Mouse (Mus musculus) kidney, postnatal 0 days (tissue): Measurements from ENCODE around the gene Gm39115. TPM values are rescaled to one million over a fixed set of nuclear protein-coding genes. Genes with fewer than 3 reads are reported as not detected.
A peak's percentile ranks its signal among the peaks of the same experiment; 100 is the strongest.
"Not testable (repeated sequence)": the region's sequence is repeated elsewhere in the genome, so short reads cannot be mapped to it uniquely, and the experiment has no call there.

Source experiments
- ATAC-seq: fragments of 200-750 bp; cut with Nextera tagmentation; replicated peaks from 2 replicates; pipeline ENCODE4 v1.8.0; 2017; ENCODE audit warnings: low read depth, moderate number of reproducible peaks, moderate TSS enrichment, moderate library complexity; ENCODE audit not compliant: low FRiP score
- DNase-seq: peaks from one replicate; pipeline ENCODE4 v3.0.0-alpha.2; 2016; ENCODE audit warnings: low spot score
- H3K27ac ChIP-seq: fragments of 300-500 bp; sonication (generic); 2 replicates; pipeline ENCODE4 v1.5.1; 2014; ENCODE audit warnings: mild to moderate bottlenecking
- H3K27me3 ChIP-seq: fragments of 300-500 bp; sonication (generic); 2 replicates; pipeline ENCODE4 v1.6.1; 2014; ENCODE audit warnings: low read length, mixed read lengths; ENCODE audit not compliant: insufficient read depth
- H3K36me3 ChIP-seq: fragments of 300-500 bp; sonication (generic); 2 replicates; pipeline ENCODE4 v1.6.1; 2014; ENCODE audit warnings: low read length, mixed read lengths; ENCODE audit not compliant: insufficient read depth
- H3K4me1 ChIP-seq: fragments of 300-500 bp; sonication (generic); replicated peaks from 2 replicates; pipeline ENCODE4 v1.6.1; 2014; ENCODE audit warnings: antibody characterized with exemption, low read length, mixed read lengths; ENCODE audit not compliant: insufficient read depth
- H3K4me2 ChIP-seq: fragments of 300-500 bp; sonication (generic); 2 replicates; pipeline ENCODE4 v1.6.1; 2014; ENCODE audit warnings: mild to moderate bottlenecking, low read length, moderate library complexity, mixed read lengths
- H3K4me3 ChIP-seq: fragments of 300-500 bp; sonication (generic); replicated peaks from 2 replicates; pipeline ENCODE4 v1.5.1; 2014; ENCODE audit warnings: low read depth, low read length
- H3K9ac ChIP-seq: fragments of 300-500 bp; sonication (generic); 2 replicates; pipeline ENCODE4 v1.6.1; 2014; ENCODE audit warnings: low read depth, low read length
- H3K9me3 ChIP-seq: fragments of 300-500 bp; sonication (generic); replicated peaks from 2 replicates; pipeline ENCODE4 v1.6.1; 2016; ENCODE audit warnings: low read length, inconsistent platforms, mixed read lengths
- CTCF ChIP-seq: IDR thresholded peaks from 2 replicates; pipeline ENCODE4 v1.5.1; 2016; ENCODE audit warnings: antibody characterized with exemption, low read depth, mild to moderate bottlenecking, moderate library complexity
- WGBS: fragments of 180-500 bp; shearing (Covaris S2); extraction: QIAGEN DNeasy Blood & Tissue Kit; methylation state at CpG from one replicate; pipeline ENCODE4 v1.1.7; 2014; 5-methylcytosine and 5-hydroxymethylcytosine counted together
- polyA plus RNA-seq: library from polyadenylated mRNA; unstranded; fragments of >200 nt; fragmentation: Nextera tagmentation; extraction: Ambion mirVana; gene quantifications from 2 replicates; pipeline ENCODE4 v1.2.1, GENCODE M21; 2015

The Gm39115 gene
- polyA plus RNA-seq, result not detected in 2 replicates

DNA sequence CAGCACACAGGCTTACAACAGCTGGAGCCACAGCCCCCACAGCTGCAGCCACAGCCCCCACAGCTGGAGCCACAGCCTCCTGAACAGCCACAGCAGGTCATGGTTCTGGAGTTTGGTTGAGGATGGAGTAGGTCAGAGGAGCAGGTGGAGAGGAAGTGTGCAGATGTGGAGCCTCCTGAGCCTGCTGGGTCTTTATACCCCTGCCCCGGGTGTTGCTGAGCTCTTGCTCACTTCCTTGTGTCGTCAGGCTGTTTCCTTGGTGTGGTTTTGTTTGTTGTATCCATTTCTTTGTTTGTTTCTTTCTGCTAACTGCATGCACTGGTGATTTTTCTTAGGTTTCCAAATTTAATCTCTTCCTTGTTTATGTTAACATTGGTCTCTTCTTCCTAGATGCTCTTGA is at the start of gene Gm39115:
Gene Gm39115 (minus strand): TSS at position 101 of the 400 bp plus-strand sequence.
- H3K4me1 ChIP-seq, H3K9me3 ChIP-seq, DNase-seq, H3K27ac ChIP-seq, H3K4me3 ChIP-seq, H3K4me2 ChIP-seq, H3K9ac ChIP-seq, H3K27me3 ChIP-seq, H3K36me3 ChIP-seq, ATAC-seq: not testable (repeated sequence)
- 30% methylated on average over 2 of the region's 2 CpGs for WGBS

DNA sequence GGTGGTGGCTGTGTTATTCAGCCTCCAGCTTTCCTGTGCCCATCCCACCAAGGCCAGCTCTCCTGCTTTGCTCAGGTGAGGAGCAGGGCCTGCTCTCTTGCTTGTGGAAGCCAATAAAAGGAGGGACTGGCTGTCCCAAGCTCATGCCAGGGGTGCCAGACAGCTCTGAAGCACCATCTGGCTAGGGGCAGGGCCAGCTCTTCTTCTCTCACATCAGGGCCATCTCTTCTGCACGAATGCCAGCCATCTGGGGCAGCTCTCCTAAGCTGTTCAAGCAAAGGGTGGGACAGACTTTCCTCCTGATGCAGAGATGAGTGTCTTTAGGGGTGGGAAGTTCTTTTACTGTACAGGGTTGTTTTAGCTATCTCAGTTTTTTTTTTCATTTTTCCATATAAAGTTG is 45.2 kb upstream of the Gm39115 start:
- Histone ChIP-seq H3K4me3 (no peak overlapping the region), H3K27ac (no peak overlapping the region), H3K27me3 (no peaks in the 10 kb centered on the region), H3K4me2 (no peak overlapping the region), H3K9ac (no peak overlapping the region), H3K4me1 (no peaks in the 10 kb centered on the region), H3K36me3 (no peaks in the 10 kb centered on the region), H3K9me3 (no peaks in the 10 kb centered on the region)
- TF ChIP-seq CTCF, result no peak
- ATAC-seq (no peak), DNase-seq (no peak)
- 55% methylated on average over 1 of the region's 1 CpGs for WGBS

DNA sequence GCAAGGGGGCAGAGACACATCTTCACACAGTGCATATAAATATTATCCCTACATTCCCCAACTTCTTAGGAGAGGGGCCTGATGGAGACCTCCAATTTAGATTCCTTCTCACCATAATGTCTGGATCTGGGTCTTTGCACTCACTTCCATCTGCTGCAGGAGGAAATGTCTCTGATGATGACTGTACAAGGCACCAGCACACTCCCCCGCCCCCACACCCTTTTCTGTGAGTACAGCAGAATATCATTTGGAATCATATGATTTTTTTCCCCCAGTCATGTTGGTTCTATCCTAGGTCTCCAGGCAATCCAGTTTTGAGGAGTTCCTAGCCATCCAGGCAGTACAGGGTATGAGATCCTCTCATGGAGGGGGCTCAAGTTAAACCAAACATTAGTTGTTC is 42.9 kb upstream of the Gm39115 start:
- H3K4me3 ChIP-seq, result no peak overlapping the region
- no peak for ATAC-seq
- H3K27ac ChIP-seq, result no peak overlapping the region
- no peak overlapping the region for H3K4me2 ChIP-seq
- 93% methylated on average over 1 of the region's 1 CpGs for WGBS
- no peaks in the 10 kb centered on the region for H3K36me3 ChIP-seq
- H3K4me1 ChIP-seq, result no peaks in the 10 kb centered on the region
- no peaks in the 10 kb centered on the region for H3K9me3 ChIP-seq
- no peak for TF ChIP-seq CTCF
- no peak overlapping the region for H3K9ac ChIP-seq
- no peak for DNase-seq
- no peaks in the 10 kb centered on the region for H3K27me3 ChIP-seq

DNA sequence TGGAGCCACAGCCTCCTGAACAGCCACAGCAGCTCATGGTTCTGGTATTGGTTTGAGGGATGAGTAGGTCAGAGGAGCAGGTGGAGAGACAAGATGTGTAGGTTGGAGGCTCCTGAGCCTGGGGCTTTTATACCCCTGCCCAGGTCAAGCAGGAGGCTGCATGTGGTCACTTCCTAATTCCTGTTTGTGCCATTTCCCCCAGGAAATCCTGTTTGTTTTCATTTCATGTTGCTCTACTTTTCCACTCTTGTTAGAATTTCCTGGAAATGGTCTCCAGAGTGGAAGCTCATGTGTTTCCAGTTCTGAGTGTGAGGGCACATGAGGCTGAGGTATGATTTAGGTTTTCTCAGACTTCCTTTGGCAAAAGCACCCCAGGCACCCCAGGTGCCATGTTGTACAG is 40.1 kb upstream of the Gm39115 start, which contains the start of gene Krtap5-2:
Gene Krtap5-2 (minus strand): TSS at position 101 of the 400 bp plus-strand sequence.
- not testable (repeated sequence) for H3K9me3 ChIP-seq, H3K4me3 ChIP-seq, H3K36me3 ChIP-seq, ATAC-seq, H3K27me3 ChIP-seq, H3K4me2 ChIP-seq, H3K27ac ChIP-seq, H3K9ac ChIP-seq, DNase-seq, H3K4me1 ChIP-seq

DNA sequence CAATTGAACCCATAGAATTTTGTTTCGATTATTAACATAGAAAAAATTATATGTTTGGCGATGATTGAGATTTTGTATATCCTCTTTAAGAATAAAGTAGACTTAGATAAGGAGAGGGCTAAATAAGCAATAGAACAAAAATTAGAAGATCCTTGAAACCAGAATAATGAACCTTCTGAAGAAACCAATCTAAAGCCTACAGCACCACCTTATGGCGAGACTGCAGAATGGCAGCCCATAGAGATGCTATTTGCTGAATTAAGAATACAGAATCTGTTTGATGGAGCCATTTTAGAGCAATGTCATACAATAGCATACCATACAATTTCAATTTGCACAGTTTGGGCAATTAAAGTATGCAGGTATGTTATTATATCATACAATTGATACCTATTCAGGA is 34.0 kb upstream of the Gm39115 start:
- H3K27ac ChIP-seq, result no peak overlapping the region
- H3K9ac ChIP-seq, result no peak overlapping the region
- H3K9me3 ChIP-seq, result no peaks in the 10 kb centered on the region
- WGBS, result 48% methylated on average over 3 of the region's 3 CpGs
- DNase-seq (peak; percentile 51), ATAC-seq (no peak)
- no peak overlapping the region for H3K4me3 ChIP-seq
- TF ChIP-seq CTCF, result peak; percentile 75
- H3K36me3 ChIP-seq, result no peaks in the 10 kb centered on the region
- no peaks in the 10 kb centered on the region for H3K27me3 ChIP-seq
- no peaks in the 10 kb centered on the region for H3K4me1 ChIP-seq
- no peak overlapping the region for H3K4me2 ChIP-seq

- DNase-seq, H3K4me2 ChIP-seq, ATAC-seq: not testable (repeated sequence)
Measured at GRCm38 (mm10) chr7:142165639-142166038, 29.8 kb upstream of the Gm39115 start, which contains the start of gene Gm4553. Gene Gm4553 (minus strand): TSS chr7:142165739.

GRCm38 (mm10) chr7:142159366-142159765 is 23.5 kb upstream of the Gm39115 start:
- H3K9me3 ChIP-seq, result no peaks in the 10 kb centered on the region
- no peak overlapping the region for H3K9ac ChIP-seq
- WGBS, result 93% methylated on average over 3 of the region's 3 CpGs
- no peaks in the 10 kb centered on the region for H3K4me1 ChIP-seq
- no peak overlapping the region for H3K4me2 ChIP-seq
- H3K27ac ChIP-seq, result no peak overlapping the region
- no peaks in the 10 kb centered on the region for H3K36me3 ChIP-seq
- H3K27me3 ChIP-seq, result no peaks in the 10 kb centered on the region
- ATAC-seq (no peak), DNase-seq (no peak)
- H3K4me3 ChIP-seq, result no peak overlapping the region
- TF ChIP-seq CTCF, result no peak

More at GRCm38 (mm10) chr7:142165639-142166038, 29.8 kb upstream of the Gm39115 start, which contains the start of gene Gm4553:
- H3K9me3 ChIP-seq, H3K36me3 ChIP-seq, H3K4me1 ChIP-seq, H3K4me3 ChIP-seq, H3K27ac ChIP-seq, H3K9ac ChIP-seq, H3K27me3 ChIP-seq: not testable (repeated sequence)

- not testable (repeated sequence) for H3K36me3 ChIP-seq, H3K4me2 ChIP-seq, H3K9ac ChIP-seq, H3K9me3 ChIP-seq, H3K27me3 ChIP-seq, ATAC-seq, H3K27ac ChIP-seq, H3K4me3 ChIP-seq, H3K4me1 ChIP-seq, DNase-seq
- WGBS, result 30% methylated on average over 2 of the region's 2 CpGs
Measured at GRCm38 (mm10) chr7:142157013-142157412, 21.2 kb upstream of the Gm39115 start, which contains the start of gene Gm29735. Gene Gm29735 (minus strand): TSS chr7:142157113.
